ENCODE assay signal across 9 mouse cellular contexts in genomic region chr6:29170063-29170921, GRCm38 (mm10). TPM values are rescaled to one million over a fixed set of nuclear protein-coding genes. Genes with fewer than 3 reads are reported as not detected.
DNase-seq lines count a peak whose midpoint lies in the region; ATAC-seq lines count a peak whose summit lies in the region.
"Had no signal": no experiment of that assay in that cellular context is flagged by ENCODE, and none has a peak within 500 bp of the region (broad histone marks: within the 10 kb centered on the region; RNA-seq: fewer than 3 reads in every experiment).

No protein-coding gene starts in this region.

- H3K27me3 ChIP-seq in forebrain, embryonic 10.5 days (ENCODE audit: poor library complexity, severe bottlenecking): peaks cover 95% of the 10 kb centered on the region
- peaks cover 85% of the 10 kb centered on the region for H3K27me3 ChIP-seq in liver, embryonic 16.5 days (ENCODE audit: control insufficient read depth, insufficient read depth, low read depth, low read length)

- peak overlapping the region; percentile 87 for H3K27ac ChIP-seq in forebrain, embryonic 10.5 days
- no peak overlapping the region for H3K27ac ChIP-seq in liver, embryonic 16.5 days (ENCODE audit: low read length)
- H3K27ac ChIP-seq: macrophage had no signal

- peak overlapping the region; percentile 75 for H3K4me2 ChIP-seq in liver, embryonic 16.5 days (ENCODE audit: low read depth, low read length)

- H3K4me3 ChIP-seq in forebrain, embryonic 10.5 days: peak overlapping the region; percentile 65
- H3K4me3 ChIP-seq in liver, embryonic 16.5 days (ENCODE audit: low read depth, low read length): peak overlapping the region; percentile 54

- ATAC-seq in inflammation-experienced regulatory T-cells, adult 6 months: peak; percentile 92
- peak; percentile 13 for ATAC-seq in liver, embryonic 16.5 days (ENCODE audit: low read depth)
- peak; percentile 42; the same call in 1 of the 2 replicates for ATAC-seq in neutrophil, adult 5-6 weeks (ENCODE audit: extremely low read depth, insufficient number of reproducible peaks, low FRiP score, poor library complexity, severe bottlenecking)

- H3K36me3 ChIP-seq in forebrain, embryonic 10.5 days (replicated peaks): no peaks in the 10 kb centered on the region
- no peaks in the 10 kb centered on the region for H3K36me3 ChIP-seq in liver, embryonic 16.5 days (ENCODE audit: control insufficient read depth, insufficient read depth)

- DNase-seq in kidney, adult 18-20 months: peak; percentile 28
- no peak for DNase-seq in kidney, adult 11 months
- DNase-seq in adrenal gland, postnatal 36 days: peak; percentile 5 to 27
- peak; percentile 56 for DNase-seq in forebrain, embryonic 10.5 days (ENCODE audit: extremely low spot score, low spot score)
- no peak for DNase-seq in adipocyte (ENCODE audit: low spot score)

- peaks cover 30% of the 10 kb centered on the region for H3K4me1 ChIP-seq in forebrain, embryonic 10.5 days
- peaks cover 3% of the 10 kb centered on the region for H3K4me1 ChIP-seq in liver, embryonic 16.5 days (ENCODE audit: control insufficient read depth, low read depth, low read length)

- H3K9ac ChIP-seq in liver, embryonic 16.5 days (ENCODE audit: low read depth, low read length): no peak overlapping the region

- WGBS in forebrain, embryonic 10.5 days: under 1% methylated on average over 63 of the region's 63 CpGs
- WGBS in liver, embryonic 16.5 days (ENCODE audit: insufficient replicate concordance): under 1% methylated on average over 63 of the region's 63 CpGs

- no peaks in the 10 kb centered on the region for H3K9me3 ChIP-seq in forebrain, embryonic 10.5 days
- H3K9me3 ChIP-seq in liver, embryonic 16.5 days (replicated peaks; ENCODE audit: control insufficient read depth, low read length): no peaks in the 10 kb centered on the region

RNA-seq across cellular contexts. Expression of gene Rbm28, which starts 5.5 kb away (rescaled TPM):
- 10 to 100 TPM; 28.4 to 29.7 TPM for total RNA-seq in adrenal gland, postnatal 36 days (2021)
- polyA plus RNA-seq in forebrain, embryonic 10.5 days (2016; fragmentation: Nextera tagmentation; extraction: Ambion mirVana): 53.8 and 58.1 TPM in 2 replicates
- 10 to 100 TPM; 51.7 to 58.2 (median 54.8) TPM for polyA plus RNA-seq in inflammation-experienced regulatory T-cells, adult 6 months (2017; shearing (Covaris generic))
- 8.8 and 8.9 TPM in 2 replicates for polyA plus RNA-seq in liver, embryonic 16.5 days (2015; fragmentation: Nextera tagmentation; extraction: Ambion mirVana)
- total RNA-seq in neutrophil, adult 5-6 weeks (2017): 55.6 and 67.9 TPM in 2 replicates

RNA-seq across cellular contexts. Expression of gene Prrt4, which starts 9.1 kb away (rescaled TPM):
- total RNA-seq in adrenal gland, postnatal 36 days (2021): 1 to 10 TPM; 3.2 TPM
- 1.3 and 1.8 TPM in 2 replicates for polyA plus RNA-seq in forebrain, embryonic 10.5 days (2016; fragmentation: Nextera tagmentation; extraction: Ambion mirVana)
- polyA plus RNA-seq in inflammation-experienced regulatory T-cells, adult 6 months (2017; shearing (Covaris generic)): not detected
- 0.04 TPM in 1 of 2 replicates, not detected in the other for polyA plus RNA-seq in liver, embryonic 16.5 days (2015; fragmentation: Nextera tagmentation; extraction: Ambion mirVana)
- total RNA-seq in neutrophil, adult 5-6 weeks (2017): not detected in 2 replicates
- polyA plus RNA-seq: macrophage had no signal

RNA-seq across cellular contexts. Expression of gene Impdh1, which starts 45.9 kb away (rescaled TPM):
- total RNA-seq in adrenal gland, postnatal 36 days (2021): 10 to 100 TPM; 74.9 to 83.1 TPM
- 39.6 and 39.7 TPM in 2 replicates for polyA plus RNA-seq in forebrain, embryonic 10.5 days (2016; fragmentation: Nextera tagmentation; extraction: Ambion mirVana)
- 10 to 100 TPM; 10.7 to 21.0 (median 14.8) TPM for polyA plus RNA-seq in inflammation-experienced regulatory T-cells, adult 6 months (2017; shearing (Covaris generic))
- polyA plus RNA-seq in liver, embryonic 16.5 days (2015; fragmentation: Nextera tagmentation; extraction: Ambion mirVana): 8.4 and 10.0 TPM in 2 replicates
- total RNA-seq in neutrophil, adult 5-6 weeks (2017): 17.1 and 18.2 TPM in 2 replicates

Comparison
In these comparisons a context has a peak if more than half of its experiments do, and no peak if none do; other contexts are left out.
1. DNase-seq: peak in kidney, adult 18-20 months (single experiment), adrenal gland, postnatal 36 days (2 of 2) and forebrain, embryonic 10.5 days (single experiment); none in kidney, adult 11 months (single experiment) and adipocyte (single experiment).
2. ATAC-seq: peak in every context shown above with its lines; median percentile 92 in inflammation-experienced regulatory T-cells, adult 6 months; 42 in neutrophil, adult 5-6 weeks; 13 in liver, embryonic 16.5 days.